Comparison of ENCODE assay signal across 26 mouse cellular contexts in the genomic region with DNA sequence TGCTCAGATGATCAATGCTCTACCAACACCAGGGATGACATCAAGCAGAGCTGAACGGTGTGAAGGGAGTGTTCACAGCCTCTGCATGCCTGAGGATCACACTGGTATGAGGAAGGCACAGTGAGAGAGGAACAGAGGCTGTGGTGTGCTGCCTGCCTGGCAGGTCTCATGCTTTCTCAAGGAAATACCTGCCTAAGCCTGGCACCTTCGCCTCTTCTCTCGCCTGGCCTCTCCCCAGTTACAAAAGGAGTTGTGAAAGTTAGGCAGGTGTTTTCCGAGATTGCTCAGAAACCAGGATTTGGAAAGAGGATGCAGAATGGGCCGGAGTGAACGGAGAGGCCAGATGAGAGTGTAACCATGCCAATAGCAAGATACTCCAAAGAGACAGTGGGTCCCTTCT.
DNase-seq lines count a peak whose midpoint lies in the region; ATAC-seq lines count a peak whose summit lies in the region.
"Had no signal": no experiment of that assay in that cellular context is flagged by ENCODE, and none has a peak within 500 bp of the region (broad histone marks: within the 10 kb centered on the region; RNA-seq: fewer than 3 reads in every experiment).

No protein-coding gene starts in this region.

- H3K9me3 ChIP-seq in heart, embryonic 15.5 days (replicated peaks) = no peaks in the 10 kb centered on the region
- H3K9me3 ChIP-seq in liver, embryonic 13.5 days (replicated peaks) = no peaks in the 10 kb centered on the region
- H3K9me3 ChIP-seq in liver, embryonic 12.5 days (replicated peaks) = no peaks in the 10 kb centered on the region
- H3K9me3 ChIP-seq: embryonic facial prominence, embryonic 13.5 days; hindbrain, embryonic 15.5 days; limb, embryonic 10.5 days; limb, embryonic 15.5 days; liver, embryonic 15.5 days had no signal

- no peak for DNase-seq in heart, postnatal 10 days
- DNase-seq in liver, embryonic 13.5 days = no peak
- DNase-seq in fat pad, adult 2 months (ENCODE audit: extremely low read depth, low read depth, low spot score) = peak; percentile 69
- DNase-seq in lung, postnatal 36 days = peak; percentile 59
- DNase-seq in urinary bladder, postnatal 25 days (ENCODE audit: low spot score) = no peak
- DNase-seq in adrenal gland, postnatal 10 days = no peak
- DNase-seq: adrenal gland, adult 8-10 months; cerebellum, adult 11 months; cerebellum, adult 9-11 months; gastrocnemius, adult 2 months; heart, postnatal 4 days; kidney, postnatal 4 days; midbrain, embryonic 14.5 days; retina, postnatal 1 day; right cerebral cortex, postnatal 14 days; thymus, adult 18-20 months; thymus, postnatal 25 days had no signal

- no peak overlapping the region for H3K4me2 ChIP-seq in heart, embryonic 15.5 days
- no peak overlapping the region for H3K4me2 ChIP-seq in liver, embryonic 13.5 days
- H3K4me2 ChIP-seq in liver, embryonic 12.5 days = no peak overlapping the region
- H3K4me2 ChIP-seq: embryonic facial prominence, embryonic 13.5 days; hindbrain, embryonic 15.5 days; limb, embryonic 15.5 days; liver, embryonic 15.5 days had no signal

- no peak overlapping the region for H3K27ac ChIP-seq in heart, embryonic 15.5 days
- H3K27ac ChIP-seq in liver, embryonic 13.5 days = 0 out of 2 replicates have a peak overlapping the region, but pooled peaks have one; percentile 14
- H3K27ac ChIP-seq in liver, embryonic 12.5 days = no peak overlapping the region
- H3K27ac ChIP-seq: embryonic facial prominence, embryonic 13.5 days; gastrocnemius, adult 2 months; hindbrain, embryonic 15.5 days; limb, embryonic 10.5 days; limb, embryonic 15.5 days; liver, embryonic 15.5 days; macrophage had no signal

- peaks cover 39% of the 10 kb centered on the region for H3K4me1 ChIP-seq in heart, embryonic 15.5 days (replicated peaks)
- H3K4me1 ChIP-seq in liver, embryonic 13.5 days (replicated peaks) = peaks cover 68% of the 10 kb centered on the region
- H3K4me1 ChIP-seq in liver, embryonic 12.5 days = peaks cover 52% of the 10 kb centered on the region
- H3K4me1 ChIP-seq: limb, embryonic 10.5 days had no signal

- H3K27me3 ChIP-seq in heart, embryonic 15.5 days = no peaks in the 10 kb centered on the region
- H3K27me3 ChIP-seq in liver, embryonic 13.5 days = no peaks in the 10 kb centered on the region
- H3K27me3 ChIP-seq in liver, embryonic 12.5 days (replicated peaks) = no peaks in the 10 kb centered on the region
- H3K27me3 ChIP-seq: embryonic facial prominence, embryonic 13.5 days; hindbrain, embryonic 15.5 days; limb, embryonic 15.5 days; liver, embryonic 15.5 days had no signal

- ATAC-seq in heart, embryonic 15.5 days (replicated peaks; ENCODE audit: insufficient number of reproducible peaks, insufficient read depth, low FRiP score, low read depth) = 0 out of 2 replicates have a peak, but pooled peaks have one; percentile 5
- ATAC-seq in liver, embryonic 13.5 days (ENCODE audit: low read depth) = no peak
- no peak for ATAC-seq in liver, embryonic 12.5 days
- ATAC-seq: forebrain, embryonic 16.5 days had no signal

- H3K4me3 ChIP-seq in heart, embryonic 15.5 days = no peak overlapping the region
- no peak overlapping the region for H3K4me3 ChIP-seq in liver, embryonic 13.5 days (replicated peaks)
- no peak overlapping the region for H3K4me3 ChIP-seq in liver, embryonic 12.5 days
- H3K4me3 ChIP-seq: embryonic facial prominence, embryonic 13.5 days; gastrocnemius, adult 2 months; hindbrain, embryonic 15.5 days; limb, embryonic 10.5 days; limb, embryonic 15.5 days; liver, embryonic 15.5 days had no signal

- H3K9ac ChIP-seq in heart, embryonic 15.5 days = no peak overlapping the region
- 0 out of 2 replicates have a peak overlapping the region, but pooled peaks have one; percentile 6 for H3K9ac ChIP-seq in liver, embryonic 13.5 days
- H3K9ac ChIP-seq in liver, embryonic 12.5 days = no peak overlapping the region
- H3K9ac ChIP-seq: embryonic facial prominence, embryonic 13.5 days; hindbrain, embryonic 15.5 days; limb, embryonic 15.5 days; liver, embryonic 15.5 days had no signal

- 76% methylated on average over 6 of the region's 6 CpGs for WGBS in heart, embryonic 15.5 days
- 79% methylated on average over 6 of the region's 6 CpGs for WGBS in liver, embryonic 13.5 days (ENCODE audit: insufficient replicate concordance)
- WGBS in liver, embryonic 12.5 days (ENCODE audit: insufficient replicate concordance) = 82% methylated on average over 6 of the region's 6 CpGs

- no peaks in the 10 kb centered on the region for H3K36me3 ChIP-seq in heart, embryonic 15.5 days
- no peaks in the 10 kb centered on the region for H3K36me3 ChIP-seq in liver, embryonic 13.5 days
- no peaks in the 10 kb centered on the region for H3K36me3 ChIP-seq in liver, embryonic 12.5 days
- H3K36me3 ChIP-seq: embryonic facial prominence, embryonic 13.5 days; hindbrain, embryonic 15.5 days; limb, embryonic 10.5 days; limb, embryonic 15.5 days; liver, embryonic 15.5 days had no signal

- intact Hi-C loops in heart, postnatal 10 days (cut with DNase I) = no loop called here

Comparison
In these comparisons a context has a peak if more than half of its experiments do, and no peak if none do; other contexts are left out.
1. DNase-seq: peak in fat pad, adult 2 months (single experiment) and lung, postnatal 36 days (single experiment); none in heart, postnatal 10 days (0 of 2), liver, embryonic 13.5 days (single experiment), urinary bladder, postnatal 25 days (single experiment) and adrenal gland, postnatal 10 days (single experiment).